Mouse (Mus musculus) layer of hippocampus, adult 9-11 months (tissue): ENCODE measurements at regions not wholly inside any gene's neighbourhood (a gene's known extent, or its start where the extent isn't known, plus 50 kb on each side); places are given as distances from the start of the nearest gene placed in this dataset.

Source experiments
- DNase-seq: peaks from one replicate; pipeline ENCODE4 v3.0.0; 2022

DNA sequence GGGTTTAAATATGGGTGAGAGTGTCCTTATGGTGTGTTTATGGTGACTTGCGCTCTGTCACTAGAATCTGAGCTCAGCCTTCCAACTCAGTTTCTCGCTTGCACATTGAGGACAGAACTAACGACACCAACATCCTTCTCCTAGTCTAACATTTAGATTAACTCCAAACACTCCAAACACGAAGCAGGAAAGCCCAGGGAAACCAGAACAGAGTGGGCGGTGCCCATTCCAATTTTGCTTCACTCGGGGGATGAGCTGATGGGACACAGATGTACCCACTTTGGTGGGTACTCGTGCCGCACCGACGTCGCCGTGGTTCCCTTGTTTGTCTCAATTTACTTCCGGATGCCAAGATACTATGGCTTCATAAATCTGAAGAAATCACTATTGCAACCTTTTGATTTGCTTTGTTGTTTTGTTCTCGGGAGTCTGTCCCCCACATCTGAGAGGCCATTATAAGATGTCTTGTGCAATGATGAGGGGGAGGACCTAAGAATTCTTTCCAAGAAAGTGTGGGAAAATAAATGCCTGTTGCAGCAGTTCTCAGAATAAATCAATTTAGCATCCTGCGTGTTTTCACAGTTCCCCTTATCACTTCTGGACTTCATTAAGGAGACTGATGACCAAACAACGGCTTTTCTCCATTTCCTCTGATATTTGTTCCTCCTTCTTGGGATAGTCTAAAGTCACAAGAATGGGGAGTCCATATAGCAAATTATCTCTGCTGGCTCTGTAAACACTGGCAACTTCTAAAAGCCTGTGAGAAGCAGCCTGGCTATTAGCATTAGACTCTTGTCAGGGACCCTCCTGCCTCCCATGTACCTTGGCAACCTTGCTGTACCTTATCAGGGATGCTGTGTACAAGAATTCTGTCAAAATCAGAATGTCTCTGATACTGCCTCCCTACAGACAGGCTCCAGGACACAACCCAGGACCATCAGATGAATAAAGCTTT lies 96.2 kb upstream of the Klf9 start:
- DNase-seq: peak; percentile 36

DNA sequence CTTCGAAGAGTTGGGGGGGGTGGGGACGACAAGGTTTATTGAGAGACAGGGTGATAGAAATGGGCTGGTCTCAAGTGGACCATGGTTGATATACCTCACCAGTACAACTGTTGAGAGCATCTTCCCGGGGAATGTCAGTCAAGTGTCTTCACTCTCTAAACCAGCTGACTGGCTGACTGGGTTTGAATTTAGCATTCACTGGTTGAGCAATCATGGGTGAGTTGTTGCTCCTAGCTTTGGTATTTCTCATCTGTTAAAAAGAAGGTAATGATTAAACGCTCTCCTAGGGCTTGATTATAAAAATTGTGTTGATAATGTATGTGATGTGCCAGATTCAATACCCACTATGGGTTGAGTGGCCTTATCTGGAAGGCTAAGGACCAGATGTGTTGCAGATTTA lies 89.6 kb upstream of the Klf9 start:
- no peak for DNase-seq

GRCm38 (mm10) chr19:23054440-23054839 lies 86.6 kb upstream of the Klf9 start:
- no peak for DNase-seq

- no peak for DNase-seq
Measured at GRCm38 (mm10) chr19:23055916-23056805, 84.9 kb upstream of the Klf9 start.

- DNase-seq: peak; percentile 86
Measured at GRCm38 (mm10) chr19:23056851-23057707, 83.9 kb upstream of the Klf9 start.

DNA sequence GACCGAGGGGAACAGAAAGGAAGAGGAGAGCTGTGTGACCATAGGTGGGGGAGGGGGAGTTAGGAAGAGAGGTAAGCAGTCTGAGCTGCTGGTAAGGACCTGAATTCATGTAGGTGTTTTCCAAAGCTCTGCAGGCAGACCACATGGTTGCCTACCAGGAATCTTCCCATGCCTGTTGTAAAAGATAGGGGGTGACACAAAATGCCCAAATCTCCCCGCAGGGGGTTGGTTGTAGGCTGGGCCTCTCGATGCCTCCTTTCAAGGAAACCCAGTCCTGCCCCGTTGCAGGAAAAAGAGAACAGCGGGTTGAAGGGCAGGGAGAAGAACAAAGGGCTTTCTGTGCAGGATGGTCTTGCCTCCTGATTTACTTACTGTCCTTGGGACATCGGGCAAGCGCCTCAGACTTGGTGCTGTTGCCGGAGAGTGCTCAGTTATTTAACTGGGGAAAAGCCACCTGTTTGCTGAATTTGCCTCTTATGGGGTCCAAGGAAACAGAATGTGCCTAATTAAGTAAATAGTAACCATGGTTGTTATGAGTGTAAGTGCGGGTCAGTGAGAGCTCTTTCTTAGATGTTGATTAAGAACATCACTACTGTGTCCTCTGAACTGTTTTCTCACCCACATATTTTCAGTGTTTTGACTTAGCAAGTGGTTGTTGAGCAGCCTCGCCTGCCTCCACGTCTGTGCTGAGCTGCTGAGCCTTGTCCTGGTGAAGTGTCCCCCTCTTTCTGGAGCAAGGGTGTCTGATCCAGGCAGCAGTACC lies 83.1 kb upstream of the Klf9 start:
- peak; percentile 34 for DNase-seq

- DNase-seq: no peak
Measured at GRCm38 (mm10) chr19:23058502-23058900, 82.5 kb upstream of the Klf9 start.

GRCm38 (mm10) chr19:23061081-23061640 lies 79.9 kb upstream of the Klf9 start:
- DNase-seq: no peak

DNA sequence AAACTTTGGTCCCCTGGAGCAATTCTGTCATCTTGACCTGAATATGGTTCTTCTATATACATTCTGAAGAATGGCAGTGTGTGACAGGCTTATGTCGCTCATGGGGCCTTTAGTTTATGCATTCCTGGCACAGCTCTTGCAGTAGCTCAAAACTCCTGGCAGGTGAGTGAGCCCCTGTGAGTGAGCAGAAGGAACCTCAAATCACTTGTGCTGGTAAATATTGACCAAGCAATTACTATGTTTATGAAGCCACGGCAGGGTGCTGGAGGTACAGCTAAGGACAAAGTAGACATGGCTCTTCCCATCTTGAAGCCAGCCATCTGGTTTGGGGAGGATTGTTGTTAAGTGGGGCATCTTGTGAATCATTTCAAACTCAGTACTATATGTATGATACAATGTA lies 79.1 kb upstream of the Klf9 start:
- DNase-seq: no peak

DNA sequence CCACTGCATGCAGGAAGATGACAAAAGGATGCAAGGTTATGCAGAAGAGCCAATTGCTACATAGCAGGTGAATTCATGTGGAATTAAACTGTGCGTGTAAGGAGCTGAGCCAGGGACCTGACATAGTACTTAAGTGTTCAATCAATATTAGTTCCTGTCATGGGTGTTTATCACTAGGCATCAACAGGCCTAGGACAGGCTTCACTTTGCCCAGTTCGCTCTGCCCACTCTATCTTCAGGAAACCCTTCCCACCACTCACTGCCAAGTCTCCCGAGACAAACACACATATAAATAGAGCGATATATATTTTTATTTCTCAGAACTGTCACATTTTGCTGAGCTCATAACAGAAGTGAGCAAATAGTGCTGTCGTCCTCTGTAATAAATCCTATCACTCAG lies 78.2 kb upstream of the Klf9 start:
- DNase-seq: no peak

GRCm38 (mm10) chr19:23065548-23065947 lies 75.5 kb upstream of the Klf9 start:
- no peak for DNase-seq

DNA sequence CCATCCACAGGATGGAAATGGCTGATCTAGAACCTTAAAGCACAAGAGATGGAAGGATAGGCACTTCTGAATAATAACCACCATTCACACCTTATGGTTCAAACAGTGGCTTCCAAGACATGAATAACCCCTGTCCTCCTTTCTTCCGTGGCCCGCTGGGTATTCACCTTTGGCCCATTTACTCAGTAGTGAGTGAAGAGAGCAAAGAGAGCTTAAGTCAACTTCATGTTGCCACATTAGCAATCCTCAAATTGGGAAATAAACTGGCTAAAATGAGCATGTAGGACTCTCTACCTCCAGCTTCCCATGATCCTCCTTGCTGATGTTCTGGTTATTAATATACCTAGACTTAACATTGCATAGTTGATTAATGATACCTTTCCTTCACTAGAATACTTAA lies 74.3 kb upstream of the Klf9 start:
- DNase-seq: no peak

DNA sequence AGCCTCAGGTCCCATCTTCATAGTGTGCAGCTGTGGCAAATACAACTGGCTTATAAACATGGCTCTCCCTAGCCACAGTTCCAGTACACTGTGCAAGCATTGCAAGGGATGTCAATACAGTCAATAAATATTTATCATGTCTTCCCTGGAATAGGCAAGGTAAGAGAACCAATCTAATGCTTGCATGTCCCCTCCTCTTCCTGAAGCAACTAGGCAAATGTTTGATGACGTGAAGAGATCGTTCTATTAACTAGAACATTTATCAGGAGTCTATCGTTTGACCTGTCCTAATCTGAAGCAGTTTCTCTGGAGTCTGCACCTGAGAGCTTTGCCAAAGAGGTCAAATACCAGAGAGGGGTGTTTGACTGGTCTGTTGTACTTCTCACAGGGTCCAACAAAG lies 72.4 kb upstream of the Klf9 start:
- DNase-seq: no peak

- DNase-seq: no peak
Measured at GRCm38 (mm10) chr19:23069656-23070055, 71.4 kb upstream of the Klf9 start.

GRCm38 (mm10) chr19:23071000-23071399 lies 70.0 kb upstream of the Klf9 start:
- no peak for DNase-seq

DNA sequence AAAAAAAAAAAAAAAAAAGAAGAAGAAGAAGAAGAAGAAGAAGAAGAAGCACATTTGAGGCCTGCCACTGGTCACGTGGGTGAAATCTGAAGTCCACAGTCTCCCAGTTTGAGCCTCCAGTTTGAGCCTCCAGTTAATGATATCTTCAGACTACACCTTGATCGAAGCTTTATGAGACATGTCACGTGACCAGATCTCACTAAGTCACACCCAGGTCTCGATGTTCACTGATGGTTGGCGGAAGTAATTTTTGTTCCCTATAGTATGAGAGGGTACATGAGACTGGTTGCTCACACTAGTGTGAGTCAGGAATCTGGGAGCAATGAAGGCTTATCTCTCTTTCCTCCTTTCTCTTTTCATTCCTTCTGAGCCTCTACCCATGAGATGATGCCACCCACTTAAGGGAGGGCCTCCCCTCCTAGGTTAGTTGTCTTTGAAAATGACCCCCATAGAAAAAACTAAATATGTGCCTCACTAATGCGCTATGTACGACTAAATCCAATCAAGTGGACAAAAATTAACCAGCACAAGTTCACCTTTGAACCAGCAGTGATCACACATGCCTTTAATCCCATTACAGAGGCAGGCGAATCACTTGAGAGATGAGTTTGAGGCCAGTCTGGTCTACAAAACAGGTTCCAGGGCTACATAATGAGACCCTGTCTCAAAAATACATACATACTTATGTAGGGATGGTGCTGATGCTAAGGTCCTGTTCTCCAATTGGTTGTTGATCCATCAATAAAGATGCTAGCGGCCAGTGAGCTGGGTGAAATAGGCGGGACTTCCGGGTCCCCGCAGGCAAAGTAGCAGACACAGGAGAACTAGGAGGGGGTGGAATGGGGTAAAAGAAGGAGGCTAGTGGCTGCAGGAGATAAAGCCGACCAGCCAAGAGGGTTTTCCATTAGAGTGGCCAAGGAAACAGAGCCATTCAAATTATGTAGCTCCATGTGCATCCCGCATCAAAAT lies 66.1 kb upstream of the Klf9 start:
- no peak for DNase-seq

GRCm38 (mm10) chr19:23075790-23076189 lies 65.2 kb upstream of the Klf9 start:
- DNase-seq: no peak

DNA sequence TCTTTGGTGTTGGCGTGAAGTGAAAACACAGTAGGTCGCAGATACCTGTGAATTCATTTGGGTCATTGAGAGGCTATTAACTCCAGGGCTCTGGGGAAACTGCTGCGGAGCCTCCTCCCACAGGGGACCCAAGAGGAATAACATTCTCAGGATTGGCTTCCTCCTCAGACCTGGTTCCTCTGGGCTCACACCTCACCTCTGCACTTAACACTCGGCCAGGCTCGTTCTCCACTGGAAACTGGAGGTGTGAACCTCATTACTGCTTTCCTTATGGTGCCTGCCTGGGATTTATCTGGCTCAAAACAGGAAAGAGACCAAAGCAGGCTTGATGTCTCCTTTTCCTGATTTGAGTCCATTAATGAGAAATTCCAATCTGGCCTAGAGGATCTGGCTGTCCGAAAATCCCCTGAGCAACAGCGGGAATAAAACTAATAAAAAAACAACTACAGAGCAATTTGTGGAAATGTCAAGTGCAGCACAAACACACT lies 55.8 kb upstream of the Klf9 start:
- DNase-seq: no peak

- DNase-seq: no peak
Measured at GRCm38 (mm10) chr19:23087575-23087974, 53.5 kb upstream of the Klf9 start.

- no peak for DNase-seq
Measured at GRCm38 (mm10) chr19:23089081-23089480, 51.9 kb upstream of the Klf9 start.
